Mouse (Mus musculus) kidney, adult 2 months (tissue): Measurements from ENCODE around the gene Birc5. TPM values are rescaled to one million over a fixed set of nuclear protein-coding genes. Genes with fewer than 3 reads are reported as not detected.

Source experiments
- DNase-seq: peaks from one replicate; pipeline ENCODE4 v3.0.0; 2021
- H3K27ac ChIP-seq: fragments of 200-500 bp; 2 replicates; pipeline ENCODE4 v1.5.1; 2012; ENCODE audit warnings: low read depth, low read length, control low read depth, inconsistent platforms; ENCODE audit not compliant: insufficient read depth
- H3K27me3 ChIP-seq: fragments of 200-500 bp; replicated peaks from 2 replicates; pipeline ENCODE4 v1.6.1; 2012; ENCODE audit warnings: mild to moderate bottlenecking, moderate library complexity, low read length, inconsistent platforms; ENCODE audit not compliant: control insufficient read depth, insufficient read depth
- H3K36me3 ChIP-seq: fragments of 200-500 bp; 2 replicates; pipeline ENCODE4 v1.6.1; 2012; ENCODE audit warnings: mild to moderate bottlenecking, moderate library complexity, low read length, inconsistent platforms; ENCODE audit not compliant: control insufficient read depth, insufficient read depth
- H3K4me1 ChIP-seq: fragments of 200-500 bp; 2 replicates; pipeline ENCODE4 v1.6.1; 2011; ENCODE audit warnings: low read length; ENCODE audit not compliant: control insufficient read depth, insufficient read depth
- H3K4me3 ChIP-seq: fragments of 200-500 bp; 2 replicates; pipeline ENCODE4 v1.5.1; 2011; ENCODE audit warnings: mild to moderate bottlenecking, low read depth, low read length, control low read depth; ENCODE audit not compliant: insufficient read depth
- CTCF ChIP-seq: fragments of 200-500 bp; conservative IDR thresholded peaks from 2 replicates; pipeline ENCODE4 v1.5.1; 2011; ENCODE audit warnings: low read depth, mild to moderate bottlenecking, control low read depth, low read length, moderate library complexity, mixed read lengths; ENCODE audit not compliant: insufficient read depth, insufficient read length
- POLR2A ChIP-seq: fragments of 200-500 bp; IDR thresholded peaks from one replicate; pipeline ENCODE4 v1.6.1; 2011; ENCODE audit warnings: low read depth, low read length, control low read depth
- WGBS: fragments of 180-500 bp; shearing (Covaris S2); methylation state at CpG from one replicate; pipeline ENCODE4 v1.1.7; 2018; 5-methylcytosine and 5-hydroxymethylcytosine counted together
- polyA plus RNA-seq: library from polyadenylated mRNA; depleted of rRNA; stranded (reverse); fragments of >200 nt; gene quantifications from 2 replicates; pipeline ENCODE4 v1.2.3, GENCODE M21; 2012; rRNA removed

The Birc5 gene
- polyA plus RNA-seq, 1 experiment = 1.3 TPM

DNA sequence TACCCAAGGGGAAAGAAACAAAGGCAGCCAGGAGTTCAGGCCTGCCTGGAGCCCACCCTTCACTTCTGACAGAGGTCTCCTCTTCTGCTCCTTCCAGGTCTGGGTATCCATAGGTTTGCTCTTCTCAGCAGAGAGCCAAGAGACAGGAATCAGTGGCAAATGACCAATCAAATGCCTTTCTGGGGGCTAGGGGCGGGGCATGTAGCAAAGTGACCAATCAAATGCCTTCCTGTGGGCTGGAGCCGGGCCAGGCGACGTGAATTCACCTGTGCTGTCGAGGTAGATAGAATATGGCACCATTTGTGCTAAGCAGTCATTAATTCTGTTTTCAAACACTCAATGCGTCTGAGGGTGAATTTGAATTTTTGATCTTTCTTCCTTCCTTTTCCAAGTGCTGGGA lies 43.1 kb downstream of the Birc5 start:
- WGBS = 80% methylated on average over 6 of the region's 6 CpGs
- Histone ChIP-seq H3K4me3 (no peak overlapping the region), H3K4me1 (no peaks in the 10 kb centered on the region), H3K27me3 (no peaks in the 10 kb centered on the region), H3K27ac (no peak overlapping the region), H3K36me3 (no peaks in the 10 kb centered on the region)
- TF ChIP-seq POLR2A (no peak), CTCF (no peak)
- DNase-seq = no peak

DNA sequence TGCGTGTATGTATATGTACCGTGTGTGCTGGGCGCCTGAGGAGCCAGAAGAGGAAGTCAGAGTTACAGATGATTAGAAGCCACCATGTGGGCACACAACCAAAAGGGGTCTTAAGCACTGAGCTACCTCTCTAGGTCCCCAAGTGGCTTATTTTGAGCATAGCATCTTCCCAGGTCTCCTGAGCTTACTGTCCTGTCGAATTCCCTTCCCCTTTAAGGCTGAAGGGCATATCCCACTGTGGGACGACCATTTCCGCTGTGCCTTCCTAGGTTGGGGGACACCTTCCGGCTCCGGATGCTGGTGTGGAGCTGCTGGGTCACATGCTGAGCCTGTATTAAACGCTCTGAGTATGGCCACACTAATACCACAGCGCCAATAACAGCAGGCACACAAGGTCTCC lies 45.6 kb downstream of the Birc5 start:
- H3K4me3 ChIP-seq = no peak overlapping the region
- no peaks in the 10 kb centered on the region for H3K36me3 ChIP-seq
- H3K4me1 ChIP-seq = no peaks in the 10 kb centered on the region
- WGBS = 67% methylated on average over 10 of the region's 10 CpGs
- H3K27ac ChIP-seq = no peak overlapping the region
- no peak for TF ChIP-seq CTCF
- TF ChIP-seq POLR2A = no peak
- DNase-seq = no peak
- H3K27me3 ChIP-seq = no peaks in the 10 kb centered on the region

DNA sequence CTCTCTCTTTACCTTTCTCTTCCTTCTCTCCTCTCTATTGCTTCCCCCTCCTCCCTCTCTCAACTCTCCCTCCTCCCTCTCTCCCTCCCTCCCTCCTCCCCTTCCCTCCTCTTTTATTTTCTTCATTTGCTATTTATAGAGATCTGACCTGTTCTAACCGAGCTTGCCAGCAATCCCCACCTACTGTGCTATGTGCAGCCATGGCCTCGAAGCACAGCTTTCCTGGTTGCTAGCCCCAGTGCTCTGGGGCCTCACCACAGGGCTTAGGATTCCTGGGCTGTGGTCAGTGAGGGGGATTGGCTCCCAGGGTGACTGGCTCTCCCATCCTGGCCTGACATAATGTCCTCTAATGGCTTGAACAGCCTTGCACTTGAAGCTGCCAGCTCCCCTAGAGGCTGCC lies 47.5 kb downstream of the Birc5 start:
- no peak overlapping the region for H3K4me3 ChIP-seq
- WGBS = 52% methylated on average over 2 of the region's 2 CpGs
- H3K4me1 ChIP-seq = no peaks in the 10 kb centered on the region
- no peaks in the 10 kb centered on the region for H3K36me3 ChIP-seq
- H3K27me3 ChIP-seq = no peaks in the 10 kb centered on the region
- DNase-seq = no peak
- no peak for TF ChIP-seq CTCF
- TF ChIP-seq POLR2A = no peak
- H3K27ac ChIP-seq = no peak overlapping the region

DNA sequence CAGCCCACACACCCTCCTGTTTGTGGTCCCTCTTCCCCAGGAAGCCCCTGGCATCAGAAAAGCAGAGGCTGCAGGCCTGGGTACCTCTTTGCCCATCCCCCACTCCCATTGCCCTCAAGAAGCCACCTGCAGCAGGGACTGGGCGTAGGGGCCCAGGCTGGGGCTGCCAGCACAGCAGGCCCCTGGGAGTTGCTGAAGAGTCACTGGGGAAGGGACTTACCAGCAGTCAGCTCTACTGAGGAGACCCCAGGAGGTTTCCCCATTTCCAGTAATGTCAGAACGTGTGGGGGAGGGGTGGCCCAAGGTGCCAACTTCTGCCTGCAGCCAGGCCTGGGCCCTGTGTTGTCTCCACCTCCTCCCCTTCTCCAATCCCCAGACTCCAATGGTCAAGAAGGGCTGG lies 53.2 kb downstream of the Birc5 start:
- 87% methylated on average over 2 of the region's 2 CpGs for WGBS
- Histone ChIP-seq H3K4me3 (no peak overlapping the region), H3K27ac (no peak overlapping the region), H3K27me3 (no peaks in the 10 kb centered on the region), H3K4me1 (no peaks in the 10 kb centered on the region), H3K36me3 (no peaks in the 10 kb centered on the region)
- DNase-seq = no peak
- TF ChIP-seq POLR2A (no peak), CTCF (no peak)

DNA sequence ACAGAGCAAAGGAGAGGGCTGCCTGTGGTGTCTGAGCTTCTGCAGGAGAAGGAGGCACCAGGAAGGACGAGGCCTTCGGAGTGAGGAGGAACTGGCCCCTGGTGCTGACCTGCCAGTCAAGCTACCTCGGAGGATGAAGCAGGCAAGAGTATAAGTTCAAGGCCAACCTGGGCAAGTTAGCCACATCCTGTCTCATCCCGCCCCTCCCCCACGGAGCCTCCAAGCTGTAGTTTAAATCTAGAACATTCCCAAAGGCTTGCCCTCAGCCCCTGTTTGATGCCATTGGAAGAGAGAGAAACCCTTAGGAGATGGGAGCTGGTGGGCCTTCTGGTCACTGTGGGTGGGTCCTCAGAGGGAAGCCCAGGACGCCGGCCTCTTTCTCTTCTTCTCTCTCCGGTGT lies 55.4 kb downstream of the Birc5 start:
- DNase-seq = no peak
- H3K27me3 ChIP-seq = no peaks in the 10 kb centered on the region
- H3K4me1 ChIP-seq = no peaks in the 10 kb centered on the region
- no peak overlapping the region for H3K4me3 ChIP-seq
- TF ChIP-seq CTCF = no peak
- H3K36me3 ChIP-seq = no peaks in the 10 kb centered on the region
- whole genome bisulfite sequencing = 86% methylated on average over 8 of the region's 8 CpGs
- no peak overlapping the region for H3K27ac ChIP-seq

Other genes starting within 250 kb of the Birc5 start
- 14.9 and 16.8 TPM in 2 replicates for gene Tnrc6c, start 195.0 kb upstream of the Birc5 start, polyA plus RNA-seq
- gene Tmc8, start 67.2 kb upstream of the Birc5 start, polyA plus RNA-seq = 3.3 and 5.3 TPM in 2 replicates
- gene Tmc6, start 67.1 kb upstream of the Birc5 start, polyA plus RNA-seq = 41.2 and 48.4 TPM in 2 replicates
- gene 6030468B19Rik, start 51.6 kb upstream of the Birc5 start, polyA plus RNA-seq = 0.09 TPM in 1 of 2 replicates, not detected in the other
- gene Gm20708, start 39.6 kb upstream of the Birc5 start, polyA plus RNA-seq = 0.18 and 0.22 TPM in 2 replicates
- gene Syngr2, start 39.6 kb upstream of the Birc5 start, polyA plus RNA-seq = 150 and 155 TPM in 2 replicates
- gene Afmid, start 23.3 kb upstream of the Birc5 start, polyA plus RNA-seq = 85.6 and 89.7 TPM in 2 replicates
- gene Tk1, start 23.2 kb upstream of the Birc5 start, polyA plus RNA-seq = 15.5 and 15.8 TPM in 2 replicates
- 0.08 and 0.10 TPM in 2 replicates for gene Tmem235, start 11.5 kb downstream of the Birc5 start, polyA plus RNA-seq
- 14.9 and 20.1 TPM in 2 replicates for gene Tha1, start 24.2 kb downstream of the Birc5 start, polyA plus RNA-seq
- gene Socs3, start 120.8 kb downstream of the Birc5 start, polyA plus RNA-seq = 4.3 and 5.0 TPM in 2 replicates
- 29.7 and 30.4 TPM in 2 replicates for gene Pgs1, start 137.0 kb downstream of the Birc5 start, polyA plus RNA-seq